ENCODE assay signal across 14 mouse cellular contexts in the genomic region with DNA sequence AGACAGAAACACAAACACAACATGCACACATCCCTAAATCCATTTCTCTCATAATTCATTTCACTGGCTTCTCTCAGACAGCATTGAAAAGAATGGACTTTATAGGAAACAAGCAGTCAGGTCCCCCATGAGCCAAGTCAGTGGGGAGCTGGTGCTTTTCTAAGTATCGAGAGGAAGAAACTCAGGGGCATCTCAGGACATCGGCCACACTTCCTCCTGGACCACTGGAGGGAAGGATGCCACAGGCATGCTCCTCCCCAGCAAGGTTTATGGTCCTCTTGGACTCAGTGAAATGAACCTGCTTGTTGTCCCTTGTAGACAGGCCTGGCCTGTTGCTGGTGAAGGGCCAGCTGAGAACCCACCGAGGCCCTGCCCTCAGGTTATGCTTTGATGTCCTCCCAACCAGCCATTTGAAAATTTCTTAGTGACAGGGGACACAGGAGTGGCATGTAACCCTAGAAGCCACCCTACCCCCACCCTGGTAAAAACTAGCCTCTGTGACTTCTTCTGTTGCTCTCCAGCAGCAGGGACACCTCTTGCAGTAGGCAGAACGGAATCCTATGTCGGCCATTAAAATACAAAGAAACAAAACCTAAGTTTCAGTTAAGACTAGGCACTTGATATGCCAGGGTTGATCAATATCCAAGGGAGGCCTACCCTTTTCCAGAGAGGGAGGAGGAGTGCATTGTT. TPM values are rescaled to one million over a fixed set of nuclear protein-coding genes. Genes with fewer than 3 reads are reported as not detected.
DNase-seq lines count a peak whose midpoint lies in the region; ATAC-seq and TF ChIP-seq lines count a peak whose summit lies in the region.
"Had no signal": no experiment of that assay in that cellular context is flagged by ENCODE, and none has a peak within 500 bp of the region (broad histone marks: within the 10 kb centered on the region; RNA-seq: fewer than 3 reads in every experiment).

No protein-coding gene starts in this region.

- TF ChIP-seq CTCF in stomach, postnatal 0 days (IDR thresholded peaks at IDR 0.05; ENCODE audit: low read depth): no peak

- DNase-seq in gastrocnemius, postnatal 14 days: peak; percentile 3
- no peak for DNase-seq in gastrocnemius, adult 18-20 months (ENCODE audit: low spot score)
- DNase-seq in kidney, adult 9 months: no peak
- DNase-seq in stomach, postnatal 0 days (ENCODE audit: low spot score): no peak
- no peak for DNase-seq in limb, embryonic 10.5 days (ENCODE audit: low spot score)
- no peak for DNase-seq in thymus, postnatal 4 days
- DNase-seq: cerebellum, adult 11 months; liver, embryonic 13.5 days had no signal

- peak overlapping the region; percentile 90 for H3K27ac ChIP-seq in kidney, embryonic 16.5 days (ENCODE audit: low read length)
- H3K27ac ChIP-seq in stomach, embryonic 14.5 days (ENCODE audit: low read length): peak overlapping the region; percentile 83; the same call in 1 of the 2 replicates
- H3K27ac ChIP-seq in stomach, postnatal 0 days (replicated peaks): no peak overlapping the region
- 0 out of 2 replicates have a peak overlapping the region, but pooled peaks have one; percentile 4 for H3K27ac ChIP-seq in limb, embryonic 10.5 days
- H3K27ac ChIP-seq: liver, embryonic 13.5 days had no signal

- no peak overlapping the region for H3K4me2 ChIP-seq in kidney, embryonic 16.5 days (replicated peaks; ENCODE audit: low read depth, low read length)
- no peak overlapping the region for H3K4me2 ChIP-seq in stomach, embryonic 14.5 days (replicated peaks; ENCODE audit: low read depth, low read length)
- H3K4me2 ChIP-seq in stomach, postnatal 0 days (replicated peaks; ENCODE audit: low read depth): no peak overlapping the region
- H3K4me2 ChIP-seq: liver, embryonic 13.5 days had no signal

- H3K9me3 ChIP-seq in kidney, embryonic 16.5 days (ENCODE audit: low read length): no peaks in the 10 kb centered on the region
- H3K9me3 ChIP-seq in stomach, embryonic 14.5 days (ENCODE audit: control insufficient read depth, low read depth, low read length): no peaks in the 10 kb centered on the region
- no peaks in the 10 kb centered on the region for H3K9me3 ChIP-seq in stomach, postnatal 0 days (ENCODE audit: control insufficient read depth, low read length)
- H3K9me3 ChIP-seq in limb, embryonic 10.5 days (replicated peaks): no peaks in the 10 kb centered on the region
- H3K9me3 ChIP-seq: G1E; hindbrain, embryonic 10.5 days; liver, embryonic 13.5 days; megakaryocyte, embryonic 14.5 days had no signal

- WGBS in kidney, embryonic 16.5 days: 28% methylated on average over 5 of the region's 5 CpGs
- WGBS in stomach, embryonic 14.5 days: 66% methylated on average over 5 of the region's 5 CpGs
- 62% methylated on average over 5 of the region's 5 CpGs for WGBS in stomach, postnatal 0 days
- 63% methylated on average over 5 of the region's 5 CpGs for WGBS in limb, embryonic 10.5 days

- intact Hi-C loops in gastrocnemius, postnatal 14 days (cut with DNase I; ENCODE audit: low total_unique reads): no loop called here

- H3K4me3 ChIP-seq in kidney, embryonic 16.5 days (ENCODE audit: low read length): no peak overlapping the region
- no peak overlapping the region for H3K4me3 ChIP-seq in stomach, embryonic 14.5 days (ENCODE audit: low read depth, low read length)
- H3K4me3 ChIP-seq in stomach, postnatal 0 days (ENCODE audit: low read depth, low read length): no peak overlapping the region
- no peak overlapping the region for H3K4me3 ChIP-seq in limb, embryonic 10.5 days
- H3K4me3 ChIP-seq: erythroblast, embryonic 14.5 days; hindbrain, embryonic 10.5 days; liver, embryonic 13.5 days had no signal

- peaks cover 51% of the 10 kb centered on the region for H3K4me1 ChIP-seq in kidney, embryonic 16.5 days (ENCODE audit: insufficient read depth, low read length)
- peaks cover 55% of the 10 kb centered on the region for H3K4me1 ChIP-seq in stomach, embryonic 14.5 days (ENCODE audit: control insufficient read depth, insufficient read depth, low read length)
- H3K4me1 ChIP-seq in stomach, postnatal 0 days (replicated peaks; ENCODE audit: control insufficient read depth, insufficient read depth): peaks cover 9% of the 10 kb centered on the region
- peaks cover 45% of the 10 kb centered on the region for H3K4me1 ChIP-seq in limb, embryonic 10.5 days

- no peaks in the 10 kb centered on the region for H3K27me3 ChIP-seq in kidney, embryonic 16.5 days (ENCODE audit: insufficient read depth, low read length)
- no peaks in the 10 kb centered on the region for H3K27me3 ChIP-seq in stomach, embryonic 14.5 days (ENCODE audit: control insufficient read depth, insufficient read depth, low read length)
- no peaks in the 10 kb centered on the region for H3K27me3 ChIP-seq in stomach, postnatal 0 days (ENCODE audit: control insufficient read depth, insufficient read depth, low read length)
- no peaks in the 10 kb centered on the region for H3K27me3 ChIP-seq in limb, embryonic 10.5 days (ENCODE audit: low read depth, poor library complexity, severe bottlenecking)
- H3K27me3 ChIP-seq: liver, embryonic 13.5 days had no signal

- no peak overlapping the region for H3K9ac ChIP-seq in kidney, embryonic 16.5 days (replicated peaks; ENCODE audit: low read length)
- H3K9ac ChIP-seq in stomach, embryonic 14.5 days (replicated peaks; ENCODE audit: low read depth, low read length): no peak overlapping the region
- H3K9ac ChIP-seq in stomach, postnatal 0 days (ENCODE audit: low read length): no peak overlapping the region
- H3K9ac ChIP-seq: liver, embryonic 13.5 days had no signal

- no peak for ATAC-seq in kidney, embryonic 16.5 days (ENCODE audit: low FRiP score, low TSS enrichment)
- no peak for ATAC-seq in stomach, embryonic 14.5 days (ENCODE audit: insufficient number of reproducible peaks, insufficient read depth, low FRiP score, low read depth)
- no peak for ATAC-seq in stomach, postnatal 0 days (ENCODE audit: low FRiP score, low TSS enrichment)

- no peaks in the 10 kb centered on the region for H3K36me3 ChIP-seq in kidney, embryonic 16.5 days (ENCODE audit: insufficient read depth, low read length)
- H3K36me3 ChIP-seq in stomach, embryonic 14.5 days (ENCODE audit: control insufficient read depth, insufficient read depth, low read length): no peaks in the 10 kb centered on the region
- no peaks in the 10 kb centered on the region for H3K36me3 ChIP-seq in stomach, postnatal 0 days (ENCODE audit: control insufficient read depth, insufficient read depth, low read length)
- no peaks in the 10 kb centered on the region for H3K36me3 ChIP-seq in limb, embryonic 10.5 days
- H3K36me3 ChIP-seq: G1E; hindbrain, embryonic 10.5 days; liver, embryonic 13.5 days had no signal

- TF ChIP-seq EP300 in stomach, postnatal 0 days (optimal IDR thresholded peaks at IDR 0.05): no peak

RNA-seq across cellular contexts. Expression of a gene that starts 37.9 kb away (rescaled TPM):
- 10 to 100 TPM; 18.1 to 18.6 TPM for total RNA-seq in gastrocnemius, postnatal 14 days (2021)
- 10 to 100 TPM; 23.5 to 27.8 TPM for total RNA-seq in gastrocnemius, adult 18-20 months (2021)
- polyA plus RNA-seq in kidney, embryonic 16.5 days (2015; fragmentation: Nextera tagmentation; extraction: Ambion mirVana): 16.5 and 17.8 TPM in 2 replicates
- polyA plus RNA-seq in stomach, embryonic 14.5 days (2014; fragmentation: Nextera tagmentation; extraction: Ambion mirVana): 19.7 and 20.8 TPM in 2 replicates
- polyA plus RNA-seq in stomach, postnatal 0 days (2015; fragmentation: Nextera tagmentation; extraction: Ambion mirVana): 18.2 and 19.8 TPM in 2 replicates
- 10.3 and 13.4 TPM in 2 replicates for polyA plus RNA-seq in limb, embryonic 10.5 days (2016; fragmentation: Nextera tagmentation; extraction: Ambion mirVana)
